Mouse (Mus musculus) CD4-positive naive resting alpha-beta T cell, adult 76 days (primary cell): ENCODE results near the gene Olfr694. TPM values are rescaled to one million over a fixed set of nuclear protein-coding genes. Genes with fewer than 3 reads are reported as not detected.

Source experiments
- total RNA-seq: library from RNA; stranded (reverse); gene quantifications from one replicate; pipeline ENCODE4 v1.2.4, GENCODE M21; 2023

Gene Olfr694
- total RNA-seq = not detected

DNA sequence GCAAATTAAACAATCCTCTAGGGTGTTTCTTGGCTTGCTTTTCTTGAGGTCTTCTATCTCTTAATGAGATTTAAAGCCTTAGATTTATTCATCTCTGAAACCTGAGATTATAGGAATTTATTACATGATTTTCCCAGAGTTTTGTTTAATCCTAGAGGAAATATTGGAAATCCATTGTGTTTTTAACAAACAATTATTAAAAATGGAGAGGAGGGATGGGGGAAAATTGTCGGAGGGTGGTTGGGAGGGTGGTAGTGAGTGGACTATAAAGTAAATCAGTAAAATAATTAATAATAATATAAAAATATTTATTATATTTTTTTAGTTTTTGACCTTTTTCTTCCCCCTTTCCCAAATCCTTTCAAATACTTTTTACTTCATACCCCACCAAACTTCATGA, at the start of gene Olfr694:
Gene Olfr694, minus strand, starts transcription at position 101 of the 400 bp plus-strand sequence.

DNA sequence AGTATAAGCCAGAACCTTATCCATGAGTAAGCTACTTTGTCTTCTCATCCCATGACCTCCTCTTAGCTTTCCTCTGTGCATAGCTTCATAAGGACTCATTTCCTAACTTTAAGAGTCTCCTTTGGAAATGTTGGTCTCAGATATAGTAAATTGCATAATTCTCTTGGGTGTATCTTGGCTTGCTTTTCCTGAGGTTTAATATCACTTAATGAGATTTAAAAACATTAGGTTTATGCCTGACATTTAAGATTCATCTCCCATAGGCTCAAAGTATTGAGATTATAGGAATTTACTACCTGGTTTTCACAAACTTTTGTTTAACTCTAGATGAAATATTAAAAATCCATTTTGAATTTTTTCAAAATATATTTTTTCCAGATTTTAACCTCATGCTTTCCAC, 24.7 kb upstream of the Olfr694 start, which contains the start of gene Olfr695:
Gene Olfr695, minus strand, starts transcription at position 101 of the 400 bp plus-strand sequence.

DNA sequence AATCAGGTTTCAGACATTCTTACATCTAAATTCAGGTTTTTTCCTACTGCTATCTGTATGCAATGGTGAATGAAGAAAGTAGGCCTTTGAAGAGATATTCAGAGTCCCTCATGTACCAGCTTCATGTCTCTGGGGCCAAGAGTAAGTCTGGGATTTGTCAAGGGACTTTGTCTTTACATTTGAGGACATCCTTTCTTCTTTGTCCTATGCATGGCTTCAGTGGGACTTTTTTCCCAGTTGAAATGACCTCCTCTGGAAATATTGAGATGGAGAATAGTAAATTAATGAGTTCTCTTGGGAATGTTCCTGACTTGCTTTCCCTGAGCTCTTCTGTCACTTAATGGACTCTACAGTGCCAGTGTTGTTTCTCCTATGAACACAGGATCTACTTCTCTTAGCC, 11.1 kb downstream of the Olfr694 start, which contains the start of gene Olfr693:
Gene Olfr693, minus strand, starts transcription at position 101 of the 400 bp plus-strand sequence.

Other genes starting within 250 kb of the Olfr694 start
- not detected for gene Olfr693, start 11.2 kb downstream of the Olfr694 start, total RNA-seq
- gene Olfr695, start 24.6 kb upstream of the Olfr694 start, total RNA-seq = not detected
- gene Olfr697, start 50.6 kb upstream of the Olfr694 start, total RNA-seq = not detected
- gene Olfr698, start 63.6 kb upstream of the Olfr694 start, total RNA-seq = not detected
- not detected for gene Olfr699, start 101.4 kb upstream of the Olfr694 start, total RNA-seq
- gene Olfr700, start 117.0 kb upstream of the Olfr694 start, total RNA-seq = not detected
- not detected for gene Olfr701, start 122.3 kb upstream of the Olfr694 start, total RNA-seq
- not detected for gene Olfr702, start 142.1 kb upstream of the Olfr694 start, total RNA-seq
- gene Olfr703, start 151.5 kb upstream of the Olfr694 start, total RNA-seq = not detected
- not detected for gene Olfr704, start 171.4 kb upstream of the Olfr694 start, total RNA-seq
- gene Olfr705, start 185.1 kb upstream of the Olfr694 start, total RNA-seq = not detected
- not detected for gene Olfr706, start 196.3 kb upstream of the Olfr694 start, total RNA-seq
- gene Olfr707, start 209.4 kb upstream of the Olfr694 start, total RNA-seq = not detected
- gene Olfr1532-ps1, start 216.2 kb upstream of the Olfr694 start, total RNA-seq = not detected
- not detected for gene Olfr709-ps1, start 240.4 kb upstream of the Olfr694 start, total RNA-seq